Mouse (Mus musculus) lung, postnatal 10 days (tissue): ENCODE measurements at regions not wholly inside any gene's neighbourhood (a gene's known extent, or its start where the extent isn't known, plus 50 kb on each side); places are given as distances from the start of the nearest gene placed in this dataset.
"Not testable (repeated sequence)": the region's sequence is repeated elsewhere in the genome, so short reads cannot be mapped to it uniquely, and the experiment has no call there.

Experiments used
- DNase-seq: peaks from one replicate; pipeline ENCODE4 v3.0.0; 2021

DNA sequence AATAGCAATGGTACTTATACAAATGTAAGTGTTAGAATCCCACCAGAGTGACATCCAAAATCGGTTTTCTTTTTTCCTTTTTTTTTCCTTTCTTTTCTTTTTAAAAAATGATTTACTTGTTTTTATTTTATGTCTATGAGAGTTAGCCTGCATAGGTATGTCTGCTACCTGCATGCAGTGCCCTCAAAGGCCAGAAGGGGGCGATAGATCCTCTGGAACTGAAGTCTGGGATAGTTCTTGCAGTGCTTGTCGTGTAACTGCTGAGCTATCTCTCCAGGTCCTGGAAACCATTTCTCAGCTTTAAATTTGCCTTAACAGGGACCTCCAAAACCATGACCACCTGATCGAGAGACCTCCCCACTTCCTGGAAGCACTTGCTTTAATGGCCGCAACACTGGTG is 93.8 kb downstream of the Defb7 start:
- no peak for DNase-seq

DNA sequence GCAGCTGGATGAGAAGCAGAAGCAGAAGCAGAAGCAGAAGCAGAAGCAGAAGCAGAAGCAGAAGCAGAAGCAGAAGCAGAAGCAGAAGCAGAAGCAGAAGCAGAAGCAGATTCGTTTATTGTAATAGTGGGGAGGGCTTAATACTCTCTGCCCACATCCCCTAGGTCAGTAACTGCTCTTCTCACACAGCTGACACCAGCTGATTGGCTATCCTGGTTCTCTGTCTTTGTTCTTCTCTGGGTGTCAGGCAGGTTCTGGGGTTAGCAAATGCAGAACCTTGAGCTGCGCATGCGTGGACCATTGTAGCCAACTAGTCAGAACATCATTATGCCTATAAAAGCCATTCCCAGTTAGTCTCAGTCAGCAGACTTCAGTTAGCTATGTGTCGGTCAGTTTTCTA is 106.6 kb downstream of the Defb7 start:
- DNase-seq: not testable (repeated sequence)

DNA sequence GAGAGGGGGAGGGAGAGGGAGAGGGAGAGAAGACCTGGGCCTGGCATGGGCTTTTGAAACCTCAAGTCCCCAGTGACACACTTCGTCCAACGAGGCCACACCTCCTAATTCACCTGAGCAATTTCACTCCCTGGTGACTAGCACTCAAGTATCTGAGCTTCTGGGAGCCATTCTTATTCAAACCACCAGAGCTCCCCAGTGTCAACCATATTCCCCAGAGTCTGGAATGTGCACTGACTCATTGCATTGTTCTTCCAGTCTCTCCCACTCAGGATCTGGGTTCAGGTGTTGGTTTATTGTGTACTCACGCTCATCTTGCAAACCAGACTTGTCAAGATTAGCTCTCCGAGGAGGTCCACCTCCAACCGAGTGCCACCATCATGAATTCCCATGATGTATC is 111.7 kb downstream of the Defb7 start:
- DNase-seq: no peak

DNA sequence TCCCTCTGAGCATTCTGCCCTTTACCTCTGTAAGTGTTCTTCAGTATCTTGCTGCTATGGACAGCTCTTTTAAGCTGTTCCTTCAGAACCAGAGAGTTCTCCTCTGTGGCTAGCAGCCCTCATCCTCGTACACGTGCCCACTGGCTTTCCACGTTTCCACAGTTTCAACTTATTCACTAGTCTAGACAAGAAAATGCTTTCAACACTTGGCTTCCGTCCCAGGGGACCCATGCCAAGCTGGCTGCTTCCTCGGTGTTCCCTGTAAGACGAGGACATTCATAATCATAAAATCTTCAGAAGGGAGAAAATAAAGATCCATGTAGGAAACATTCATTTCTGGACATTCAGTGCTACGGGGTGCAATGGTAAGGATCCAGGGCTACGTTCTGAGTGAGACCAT is 101.9 kb upstream of the 4930467E23Rik start:
- DNase-seq: peak; percentile 4

DNA sequence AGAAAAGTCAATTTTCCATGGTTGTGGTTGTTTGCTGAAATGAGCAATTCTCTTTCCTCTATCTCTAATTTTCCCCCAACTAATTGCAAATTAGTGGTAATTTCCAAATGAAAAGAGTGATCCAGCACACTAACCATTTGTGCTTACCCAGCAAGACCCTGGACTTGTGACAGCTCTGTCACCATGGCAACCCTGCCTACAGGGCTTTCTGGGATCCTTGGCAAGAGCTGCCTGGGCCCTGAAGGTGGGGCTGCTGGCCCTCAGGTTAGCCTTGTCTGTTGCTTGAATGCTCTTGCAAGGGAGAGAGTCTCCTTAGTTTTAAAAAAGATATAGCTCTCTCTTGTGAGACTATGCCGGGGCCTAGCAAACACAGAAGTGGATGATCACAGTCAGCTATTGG is 80.8 kb upstream of the 4930467E23Rik start:
- not testable (repeated sequence) for DNase-seq
